Mouse (Mus musculus) bone marrow macrophage, adult 2 months (primary cell): ENCODE data around the gene Aff1.

Experiments used
- CTCF ChIP-seq: IDR thresholded peaks from 2 replicates; pipeline ENCODE4 v1.5.1; 2012; ENCODE audit warnings: low read depth, mild to moderate bottlenecking, low read length, moderate library complexity
- POLR2A ChIP-seq: IDR thresholded peaks from 2 replicates; pipeline ENCODE4 v1.6.1; 2012; ENCODE audit warnings: mild to moderate bottlenecking, low read depth, low read length, borderline replicate concordance

DNA sequence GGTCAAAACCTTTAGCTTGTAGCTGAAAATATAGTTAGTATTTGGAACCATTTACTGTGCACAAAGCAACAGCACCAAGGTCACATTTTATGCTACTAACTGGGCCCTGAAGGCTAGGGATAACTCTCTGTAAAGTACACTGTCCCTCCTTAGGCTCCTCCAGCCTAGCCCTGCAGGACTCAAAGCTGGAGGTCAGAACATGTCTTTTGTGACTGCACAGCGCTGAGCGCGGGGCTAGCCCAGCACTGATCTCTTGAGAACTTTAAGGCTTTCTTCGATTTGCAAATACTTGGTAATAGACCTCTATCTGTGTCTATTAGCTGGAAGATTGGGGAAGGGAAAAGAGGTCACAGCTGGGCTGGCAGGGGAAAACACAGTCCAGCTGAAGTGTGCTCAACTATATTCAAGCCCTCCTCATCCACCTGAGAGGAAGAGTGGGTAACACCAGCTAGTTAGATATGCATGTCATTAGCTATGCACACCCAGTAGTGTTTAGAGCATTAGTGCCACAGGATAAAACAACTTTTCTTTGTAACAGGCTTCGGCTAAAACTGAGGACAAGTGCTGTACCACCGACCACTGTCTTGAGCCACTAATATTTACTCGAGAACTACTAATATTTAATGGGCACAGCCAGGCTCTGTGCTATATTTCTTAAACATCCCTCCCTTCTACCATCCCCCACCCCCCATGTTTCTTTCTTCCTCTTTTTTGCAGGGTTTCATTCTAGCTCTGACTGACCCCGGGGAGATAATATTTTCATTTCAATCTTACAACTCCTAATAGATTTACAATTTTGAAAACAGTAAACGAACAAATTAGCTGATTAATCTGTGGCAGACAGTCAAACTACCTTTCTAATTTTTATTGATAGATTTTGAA lies 33.3 kb downstream of the Aff1 start:
- TF ChIP-seq POLR2A (no peak), CTCF (no peak)
